Mouse (Mus musculus): ENCODE results near the gene 2410004B18Rik. TPM values are rescaled to one million over a fixed set of nuclear protein-coding genes. Genes with fewer than 3 reads are reported as not detected.

Gene 2410004B18Rik
- polyA plus RNA-seq, 1 experiment from 2014 or later: 38.7 TPM

DNA sequence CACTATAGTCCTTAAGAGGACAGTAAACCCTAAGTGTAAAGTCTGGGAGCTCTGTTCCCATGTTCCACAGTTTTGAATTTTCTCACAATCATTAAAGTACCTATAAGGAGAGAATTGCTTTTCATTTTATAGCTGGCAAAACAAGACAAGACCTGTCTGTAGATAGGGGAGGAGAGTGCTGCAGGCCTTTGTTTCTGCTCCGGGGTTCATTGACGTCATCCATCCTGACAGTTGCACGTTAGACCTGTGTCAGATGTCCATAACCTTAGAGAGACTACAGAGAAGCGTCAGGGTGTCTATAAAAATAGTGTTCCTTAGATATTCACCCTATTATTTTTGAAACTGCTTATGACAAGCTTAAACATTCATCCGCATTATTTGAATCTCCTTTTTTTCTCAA, 12.3 kb upstream of the 2410004B18Rik start:
- peaks cover 13% of the 10 kb centered on the region for H3K36me3 ChIP-seq (ENCODE audit: control insufficient read depth, insufficient read depth)
- no peak overlapping the region; the same call in 1 of the 2 replicates for H3K9ac ChIP-seq (ENCODE audit: low read depth, low read length)
- H3K4me2 ChIP-seq (replicated peaks; ENCODE audit: low read depth): peak overlapping the region; percentile 68
- 29% methylated on average over 5 of the region's 5 CpGs for WGBS
- TF ChIP-seq CTCF (IDR thresholded peaks at IDR 0.05; ENCODE audit: low read depth): no peak
- no peaks in the 10 kb centered on the region for H3K9me3 ChIP-seq (ENCODE audit: control insufficient read depth)
- ATAC-seq: no peak
- peak overlapping the region; percentile 79 for H3K4me3 ChIP-seq (ENCODE audit: low read depth, low read length)
- no peaks in the 10 kb centered on the region for H3K27me3 ChIP-seq (replicated peaks; ENCODE audit: control insufficient read depth, insufficient read depth, low read length)
- peaks cover 8% of the 10 kb centered on the region for H3K4me1 ChIP-seq (replicated peaks; ENCODE audit: control insufficient read depth, insufficient read depth, low read length)
- H3K27ac ChIP-seq (ENCODE audit: low read depth, low read length): no peak overlapping the region

DNA sequence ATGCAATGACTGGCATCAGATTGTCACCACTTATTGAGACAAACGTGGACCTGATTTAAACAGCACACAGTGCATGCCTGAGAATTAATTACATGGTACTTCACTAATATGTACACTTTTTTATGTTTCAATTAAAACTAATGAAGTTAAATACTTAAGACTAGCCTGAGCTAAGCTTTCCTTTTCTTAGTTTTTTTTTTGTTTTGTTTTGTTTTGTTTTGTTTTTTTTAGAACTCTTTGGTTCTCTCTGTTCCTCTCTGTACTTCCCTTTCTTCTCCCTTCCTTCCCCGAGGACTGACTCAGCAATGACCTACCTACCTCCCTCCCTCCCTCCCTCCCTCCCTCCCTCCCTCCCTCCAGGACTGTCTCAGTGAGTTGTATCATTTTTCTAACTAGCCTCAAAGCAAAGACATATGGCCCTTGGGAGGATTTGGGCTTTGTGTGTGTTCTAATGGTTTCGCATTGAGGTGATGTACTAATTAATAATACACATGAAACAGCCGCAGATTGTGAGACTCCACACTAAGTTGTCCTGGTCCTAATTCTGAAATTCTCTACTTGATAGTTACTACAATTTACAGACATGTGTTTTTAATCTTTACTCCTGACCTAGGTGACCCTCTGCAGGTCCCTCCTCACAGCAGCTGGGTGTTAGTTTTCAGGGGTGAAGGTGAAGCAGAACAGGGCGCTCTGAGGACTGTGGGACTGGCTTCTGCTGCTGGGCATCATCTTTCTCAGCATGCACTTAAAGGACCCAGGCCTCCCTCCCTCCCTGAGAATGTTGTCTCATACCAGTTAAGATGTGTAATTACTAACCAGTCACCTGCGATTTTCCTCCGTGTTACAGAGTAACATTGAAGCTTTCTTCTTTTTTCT, 8.1 kb upstream of the 2410004B18Rik start:
- Histone ChIP-seq H3K27ac (ENCODE audit: low read depth, low read length) (no peak overlapping the region), H3K4me2 (replicated peaks; ENCODE audit: low read depth) (no peak overlapping the region), H3K4me1 (replicated peaks; ENCODE audit: control insufficient read depth, insufficient read depth, low read length) (0 out of 2 replicates have a peak, but pooled peaks cover 3% of the 10 kb centered on the region), H3K36me3 (ENCODE audit: control insufficient read depth, insufficient read depth) (peaks cover 44% of the 10 kb centered on the region), H3K9me3 (ENCODE audit: control insufficient read depth) (no peaks in the 10 kb centered on the region), H3K4me3 (ENCODE audit: low read depth, low read length) (no peak overlapping the region), H3K9ac (ENCODE audit: low read depth, low read length) (no peak overlapping the region), H3K27me3 (replicated peaks; ENCODE audit: control insufficient read depth, insufficient read depth, low read length) (no peaks in the 10 kb centered on the region)
- 68% methylated on average over 7 of the region's 7 CpGs for WGBS
- no peak for ATAC-seq
- no peak for TF ChIP-seq CTCF (IDR thresholded peaks at IDR 0.05; ENCODE audit: low read depth)

DNA sequence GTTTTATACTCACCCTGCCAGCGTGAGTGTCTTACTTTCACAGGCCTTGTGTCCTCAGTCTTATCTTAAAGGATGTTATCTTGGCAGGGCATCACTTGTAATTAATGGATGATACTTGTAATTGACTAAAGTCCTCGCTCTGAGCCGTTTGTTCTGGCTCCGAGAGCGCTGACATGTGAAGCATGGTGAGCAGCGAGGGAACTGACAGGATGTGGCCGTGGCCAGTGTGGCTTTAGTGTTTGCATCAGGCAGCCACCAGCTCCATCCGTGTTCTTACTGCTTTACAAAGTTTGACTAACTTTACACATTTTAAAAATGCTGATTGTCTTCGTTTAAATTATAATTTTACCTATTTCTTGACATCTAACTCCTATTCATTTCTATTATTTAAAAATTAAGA, 4.0 kb upstream of the 2410004B18Rik start:
- ATAC-seq: no peak
- Histone ChIP-seq H3K9me3 (ENCODE audit: control insufficient read depth) (no peaks in the 10 kb centered on the region), H3K27ac (ENCODE audit: low read depth, low read length) (no peak overlapping the region), H3K4me2 (replicated peaks; ENCODE audit: low read depth) (no peak overlapping the region), H3K9ac (ENCODE audit: low read depth, low read length) (no peak overlapping the region), H3K4me3 (ENCODE audit: low read depth, low read length) (no peak overlapping the region), H3K27me3 (replicated peaks; ENCODE audit: control insufficient read depth, insufficient read depth, low read length) (no peaks in the 10 kb centered on the region), H3K4me1 (replicated peaks; ENCODE audit: control insufficient read depth, insufficient read depth, low read length) (0 out of 2 replicates have a peak, but pooled peaks cover 2% of the 10 kb centered on the region), H3K36me3 (ENCODE audit: control insufficient read depth, insufficient read depth) (peaks cover 44% of the 10 kb centered on the region)
- 58% methylated on average over 9 of the region's 9 CpGs for WGBS
- TF ChIP-seq CTCF (IDR thresholded peaks at IDR 0.05; ENCODE audit: low read depth): no peak

DNA sequence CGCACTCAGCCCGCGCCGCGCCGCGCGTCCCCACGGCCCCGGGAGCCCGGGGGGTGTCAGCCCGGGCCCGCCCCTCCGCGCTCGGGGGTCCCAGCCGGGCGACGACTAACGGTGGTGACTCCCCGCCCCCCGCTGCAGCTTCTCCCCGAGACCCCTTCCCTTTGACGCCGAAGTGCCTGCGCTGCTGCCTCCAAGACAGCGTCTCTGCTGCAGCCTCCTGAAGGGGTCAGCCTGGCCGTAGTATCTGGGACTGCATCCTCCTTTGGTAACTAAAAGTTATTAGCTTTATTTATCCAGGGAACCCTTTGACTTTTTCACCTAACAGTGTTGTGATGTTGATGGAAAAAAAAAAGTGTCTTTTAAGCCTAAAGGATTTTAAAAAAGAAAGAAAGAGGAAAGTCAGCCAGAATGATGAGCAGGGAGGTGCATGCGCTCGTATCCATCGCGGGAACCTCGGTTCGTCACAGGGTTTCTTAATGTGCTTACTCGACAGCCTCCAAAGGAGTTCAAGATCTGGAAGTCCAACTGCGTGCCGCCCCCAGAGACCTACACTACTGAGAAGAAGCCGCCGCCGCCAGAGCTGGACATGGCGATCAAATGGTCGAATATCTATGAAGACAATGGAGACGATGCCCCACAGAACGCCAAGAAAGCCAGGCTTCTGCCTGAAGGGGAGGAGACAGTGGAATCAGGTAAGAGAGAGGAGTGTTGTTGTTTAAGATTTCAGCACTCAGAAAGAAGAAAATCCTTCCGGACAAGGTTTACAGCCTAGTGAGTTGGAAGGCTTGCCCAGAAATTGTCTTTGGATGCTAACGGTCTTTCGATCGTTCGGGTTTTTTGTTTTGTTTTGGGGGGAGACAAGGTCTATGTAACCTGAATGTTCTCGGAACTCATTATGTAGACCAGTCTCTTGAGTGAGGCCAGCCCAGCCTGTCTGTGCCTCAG, 863 bp downstream of the 2410004B18Rik start:
- no peaks in the 10 kb centered on the region for H3K27me3 ChIP-seq (replicated peaks; ENCODE audit: control insufficient read depth, insufficient read depth, low read length)
- H3K36me3 ChIP-seq (ENCODE audit: control insufficient read depth, insufficient read depth): peaks cover 23% of the 10 kb centered on the region
- H3K4me1 ChIP-seq (replicated peaks; ENCODE audit: control insufficient read depth, insufficient read depth, low read length): peaks cover 12% of the 10 kb centered on the region; the same call in 1 of the 2 replicates
- no peaks in the 10 kb centered on the region for H3K9me3 ChIP-seq (ENCODE audit: control insufficient read depth)
- ATAC-seq: peak; percentile 4; the same call in 1 of the 2 replicates
- TF ChIP-seq CTCF (IDR thresholded peaks at IDR 0.05; ENCODE audit: low read depth): peak; percentile 27; the same call in 1 of the 2 replicates
- H3K9ac ChIP-seq (ENCODE audit: low read depth, low read length): peak overlapping the region; percentile 94
- peak overlapping the region; percentile 91 for H3K4me3 ChIP-seq (ENCODE audit: low read depth, low read length)
- 0 out of 2 replicates have a peak overlapping the region, but pooled peaks have one; percentile 57 for H3K27ac ChIP-seq (ENCODE audit: low read depth, low read length)
- peak overlapping the region; percentile 90 for H3K4me2 ChIP-seq (replicated peaks; ENCODE audit: low read depth)
- WGBS: 17% methylated on average over 42 of the region's 50 CpGs

DNA sequence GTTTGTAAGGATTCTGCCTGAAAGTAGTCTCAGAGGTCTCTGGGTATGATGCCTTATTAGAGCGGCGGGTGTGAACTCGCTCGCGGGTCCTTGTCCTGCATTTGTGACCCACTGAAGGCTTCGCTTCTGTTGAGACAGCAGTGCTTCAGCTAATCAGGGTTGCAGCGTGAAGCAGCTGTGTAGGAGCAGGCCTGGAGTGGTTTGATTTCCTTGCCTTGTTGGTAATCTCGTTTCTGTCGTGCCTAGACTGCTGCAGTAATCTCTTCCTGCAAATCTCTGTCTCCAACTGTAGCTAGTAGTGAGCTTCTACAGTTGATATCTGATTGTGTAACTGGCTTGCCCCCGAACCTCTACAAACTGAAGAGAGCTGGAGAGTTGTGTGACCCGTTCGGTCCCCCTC, 1.6 kb downstream of the 2410004B18Rik start:
- Histone ChIP-seq H3K4me2 (replicated peaks; ENCODE audit: low read depth) (peak overlapping the region; percentile 90), H3K4me1 (replicated peaks; ENCODE audit: control insufficient read depth, insufficient read depth, low read length) (peaks cover 12% of the 10 kb centered on the region; the same call in 1 of the 2 replicates), H3K27me3 (replicated peaks; ENCODE audit: control insufficient read depth, insufficient read depth, low read length) (no peaks in the 10 kb centered on the region), H3K4me3 (ENCODE audit: low read depth, low read length) (peak overlapping the region; percentile 91), H3K36me3 (ENCODE audit: control insufficient read depth, insufficient read depth) (peaks cover 24% of the 10 kb centered on the region), H3K27ac (ENCODE audit: low read depth, low read length) (no peak overlapping the region), H3K9me3 (ENCODE audit: control insufficient read depth) (no peaks in the 10 kb centered on the region), H3K9ac (ENCODE audit: low read depth, low read length) (no peak overlapping the region)
- no peak for ATAC-seq
- TF ChIP-seq CTCF (IDR thresholded peaks at IDR 0.05; ENCODE audit: low read depth): no peak
- WGBS: 77% methylated on average over 12 of the region's 12 CpGs
